Mouse (Mus musculus) c-Kit-positive CD71-negative TER-119-negative erythroid progenitor cells, embryonic 14.5 days (primary cell): Measurements from ENCODE around the gene Runx3.
"Not testable (repeated sequence)": the region's sequence is repeated elsewhere in the genome, so short reads cannot be mapped to it uniquely, and the experiment has no call there.

ENCODE experiments used
- DNase-seq: peaks from one replicate; pipeline ENCODE4 v3.0.0-alpha.2; 2013; ENCODE audit warnings: low read depth

The Runx3 gene

DNA sequence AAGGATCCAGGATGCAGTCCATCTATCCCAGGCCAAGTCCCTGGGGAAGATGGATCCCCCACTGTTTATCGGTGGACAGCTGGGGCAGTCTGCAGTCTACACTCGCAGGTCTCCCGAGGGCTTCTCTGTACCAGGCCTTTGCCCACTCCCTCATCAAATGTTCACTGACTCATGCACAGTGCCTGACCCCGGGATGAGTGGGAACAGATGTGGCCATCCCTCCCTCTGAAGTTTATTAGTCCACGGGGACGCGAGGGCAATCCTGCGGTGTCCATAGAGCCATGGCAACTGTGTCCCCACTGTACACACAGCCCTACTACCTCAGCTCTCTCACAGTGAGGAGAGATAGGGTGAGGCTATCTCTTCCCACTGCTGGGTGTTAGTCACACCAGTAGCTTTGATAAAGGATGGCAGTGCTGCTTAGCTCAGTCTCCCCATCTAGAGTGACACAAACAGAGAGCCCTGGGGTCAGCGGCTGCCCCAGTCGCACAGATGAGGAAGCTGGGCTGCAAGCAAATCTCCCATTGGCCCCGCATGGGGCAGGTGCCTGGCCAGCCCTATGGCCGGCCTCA is 50.9 kb downstream of the Runx3 start:
- DNase-seq: no peak

DNA sequence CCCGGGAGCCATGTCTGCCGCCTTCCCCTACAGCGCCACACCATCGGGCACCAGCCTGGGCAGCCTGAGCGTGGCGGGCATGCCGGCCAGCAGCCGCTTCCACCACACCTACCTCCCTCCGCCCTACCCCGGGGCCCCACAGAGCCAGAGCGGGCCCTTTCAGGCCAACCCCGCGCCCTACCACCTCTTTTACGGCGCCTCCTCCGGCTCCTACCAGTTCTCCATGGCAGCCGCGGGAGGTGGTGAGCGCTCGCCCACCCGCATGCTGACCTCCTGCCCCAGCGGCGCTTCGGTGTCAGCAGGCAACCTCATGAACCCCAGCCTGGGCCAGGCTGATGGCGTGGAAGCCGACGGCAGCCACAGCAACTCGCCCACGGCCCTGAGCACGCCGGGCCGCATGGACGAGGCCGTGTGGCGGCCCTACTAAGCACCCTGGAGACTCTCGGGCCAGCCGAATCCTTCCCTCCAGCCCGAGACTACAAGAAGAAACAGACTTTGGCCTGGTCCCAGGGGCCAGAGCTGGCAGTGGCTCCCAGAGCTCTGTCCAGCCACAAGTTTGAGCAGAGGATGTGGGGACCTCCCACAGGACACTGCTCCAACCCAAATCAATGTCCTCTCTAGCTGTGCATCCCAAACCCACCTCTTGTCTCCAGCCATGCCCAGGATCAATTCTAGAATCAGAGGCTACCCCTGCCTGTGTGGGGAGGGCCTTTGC is 55.1 kb downstream of the Runx3 start:
- no peak for DNase-seq

DNA sequence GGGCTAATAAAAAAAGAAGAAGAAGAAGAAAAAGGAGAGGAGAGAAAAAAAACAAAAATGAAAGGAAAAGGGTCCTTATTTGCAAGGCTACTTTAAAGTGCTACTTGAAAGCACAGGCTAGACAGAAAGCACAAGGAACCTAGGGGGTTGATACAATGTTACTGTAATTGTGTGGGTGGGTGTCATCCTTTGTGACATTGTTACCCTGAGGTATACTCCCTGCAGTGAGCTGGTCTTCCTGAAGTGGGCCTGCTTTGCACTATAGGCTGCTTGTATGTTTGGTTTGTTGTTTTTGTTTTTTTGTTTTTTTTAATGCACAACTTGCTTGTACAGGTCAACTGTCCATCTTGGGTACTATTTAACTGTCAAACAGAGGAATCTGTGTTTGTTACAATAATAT is 57.1 kb downstream of the Runx3 start:
- no peak for DNase-seq

DNA sequence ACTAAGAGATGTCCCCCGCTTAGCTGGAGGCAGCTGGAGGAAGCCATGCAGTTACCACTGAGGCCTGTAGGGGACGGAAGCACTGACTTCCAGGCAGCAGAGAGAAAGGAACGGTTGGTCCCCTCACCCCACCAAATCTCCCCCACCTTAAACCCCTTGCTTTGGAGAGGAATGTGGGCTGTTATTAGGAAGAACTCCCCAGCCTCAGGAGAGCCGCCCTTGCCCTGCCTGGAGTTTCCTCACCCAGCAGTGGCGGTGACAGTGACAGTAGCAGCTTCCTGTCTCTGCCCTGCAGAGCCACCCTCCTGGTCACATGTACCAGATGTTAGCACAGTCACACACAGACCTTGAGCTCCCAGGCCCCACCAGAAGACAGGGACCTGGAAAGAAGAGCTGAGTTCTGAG is 58.6 kb downstream of the Runx3 start:
- DNase-seq: no peak

DNA sequence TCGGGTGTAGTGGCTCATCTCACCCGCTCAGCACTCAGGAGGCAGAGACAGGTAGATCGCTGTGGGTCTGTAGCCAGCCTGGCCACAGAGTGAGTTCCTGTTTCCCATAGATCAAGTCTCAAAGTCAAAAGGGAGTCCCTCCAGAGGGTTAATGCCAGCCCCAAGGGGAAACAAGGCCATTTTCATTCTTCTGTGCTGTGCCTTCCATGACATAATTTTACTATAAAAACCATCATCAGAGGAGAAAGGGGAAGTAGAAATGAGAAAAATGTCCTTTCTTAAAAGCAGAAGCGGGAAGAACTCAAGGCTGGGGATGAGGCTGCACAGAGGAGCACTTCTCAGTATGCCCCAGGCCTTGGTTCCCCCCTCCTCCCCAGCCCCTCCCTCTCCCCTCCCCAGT is 61.4 kb downstream of the Runx3 start:
- peak; percentile 51 for DNase-seq

DNA sequence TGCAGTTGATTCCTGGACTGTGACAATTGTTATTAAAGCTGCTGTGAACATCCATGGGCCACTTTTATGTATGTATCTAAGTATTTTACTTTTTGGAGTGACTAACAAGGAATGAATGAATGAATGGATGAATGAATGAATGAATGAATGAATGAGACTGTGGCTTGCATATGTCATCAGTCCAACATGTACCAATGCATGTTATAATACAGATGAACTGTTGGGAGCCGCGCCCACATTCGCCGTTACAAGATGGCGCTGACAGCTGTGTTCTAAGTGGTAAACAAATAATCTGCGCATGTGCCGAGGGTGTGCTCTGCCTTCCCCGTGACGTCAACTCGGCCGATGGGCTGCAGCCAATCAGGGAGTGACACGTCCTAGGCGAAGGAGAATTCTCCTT is 63.8 kb downstream of the Runx3 start:
- not testable (repeated sequence) for DNase-seq

DNA sequence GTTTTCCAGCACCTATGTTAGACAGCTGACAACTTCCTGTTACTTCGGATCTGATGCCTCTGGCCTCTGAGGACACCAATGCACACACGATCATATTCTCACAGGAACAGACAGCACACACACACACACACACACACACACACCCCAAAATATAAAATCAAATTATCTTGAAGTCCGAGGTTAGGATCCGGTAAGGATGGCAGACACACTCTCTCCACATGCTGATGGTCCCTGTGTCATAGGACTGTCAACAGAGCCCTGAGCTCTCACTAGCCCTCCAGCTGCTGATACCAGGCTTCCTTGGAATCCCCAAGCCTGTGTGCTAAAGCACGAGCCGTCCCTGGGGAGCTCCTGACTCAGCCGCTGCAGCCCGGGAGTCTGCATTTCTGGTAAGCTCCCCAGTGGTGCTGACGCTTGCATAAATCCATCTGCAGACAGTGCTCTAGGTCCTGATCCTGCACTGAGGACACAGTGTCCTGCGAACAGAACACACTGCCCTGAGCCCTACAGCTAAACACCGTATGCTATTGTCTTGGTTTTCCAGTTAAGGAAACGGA is 69.1 kb downstream of the Runx3 start:
- DNase-seq: no peak

DNA sequence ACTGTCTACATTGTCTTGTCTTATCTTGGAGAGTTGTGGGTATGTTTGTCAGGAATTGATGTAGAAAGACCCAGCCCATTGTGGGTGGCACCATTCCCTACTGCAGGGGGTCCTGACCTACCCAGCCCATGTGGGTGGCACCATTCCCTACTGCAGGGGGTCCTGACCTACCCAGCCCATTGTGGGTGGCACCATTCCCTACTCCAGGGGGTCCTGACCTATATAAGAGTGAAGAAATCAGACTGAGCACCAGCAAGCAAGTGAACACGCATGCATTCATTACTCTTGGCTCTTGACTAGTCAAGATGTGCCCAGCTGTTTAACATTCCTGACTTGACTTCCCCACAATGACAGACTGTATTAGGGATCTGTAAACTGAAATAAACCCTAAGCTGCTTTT is 69.9 kb downstream of the Runx3 start:
- no peak for DNase-seq

DNA sequence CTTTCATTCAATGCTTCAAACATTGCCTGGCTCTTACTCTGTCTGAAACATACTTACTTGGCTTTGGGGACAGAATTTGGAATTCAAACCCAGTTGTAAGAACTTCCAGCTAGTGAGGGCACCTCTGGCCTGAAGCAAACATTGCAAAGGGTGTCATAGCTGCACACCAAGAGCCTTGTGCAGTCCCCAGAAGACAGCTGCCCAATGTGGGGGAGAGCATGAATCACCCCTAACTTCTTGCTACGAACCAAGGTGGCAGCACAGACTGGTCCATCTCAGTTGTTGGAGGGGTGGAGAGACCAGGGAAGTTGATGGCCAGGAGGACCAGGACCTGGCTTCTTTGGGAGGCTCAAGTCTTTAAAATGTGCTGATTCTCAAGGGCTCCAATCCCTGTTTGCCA is 70.7 kb downstream of the Runx3 start:
- DNase-seq: no peak

DNA sequence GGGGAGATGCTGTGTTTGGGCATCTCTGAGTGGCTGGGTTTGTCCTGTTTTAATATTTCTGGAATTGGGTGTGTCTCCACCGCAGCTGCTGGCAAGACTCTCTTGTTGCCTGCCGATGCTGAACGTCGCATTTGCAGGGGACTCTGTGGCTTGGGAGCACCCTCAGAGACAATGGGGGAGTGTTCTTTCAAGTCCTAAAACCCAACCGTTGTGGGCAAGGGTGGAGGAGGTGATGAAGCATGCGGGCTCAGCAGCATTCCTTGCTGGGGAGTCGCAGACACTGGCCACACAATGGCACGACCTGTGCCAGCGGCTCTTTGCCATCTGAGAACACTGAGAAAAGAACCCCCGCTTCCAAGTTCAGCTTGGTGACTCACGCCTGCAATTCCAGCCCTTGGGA is 71.2 kb downstream of the Runx3 start:
- no peak for DNase-seq

DNA sequence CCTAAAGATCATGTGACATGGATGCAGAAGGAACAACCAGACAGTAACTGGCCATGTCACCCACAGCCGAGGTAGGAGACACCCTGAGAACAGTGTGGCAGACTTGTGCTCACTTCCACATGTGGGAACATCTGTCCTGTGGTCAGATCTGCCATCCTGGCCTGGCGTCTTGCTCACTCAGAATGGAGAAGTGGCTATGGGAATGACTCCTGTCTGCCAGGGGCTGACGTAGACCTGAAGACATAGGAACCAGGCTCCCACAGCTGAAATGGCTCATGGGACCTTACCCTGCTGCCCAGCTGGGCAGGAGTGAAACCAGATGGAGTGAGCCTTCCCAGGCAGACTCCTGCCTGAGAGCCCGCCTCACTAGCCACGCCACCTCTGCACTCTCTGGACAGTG is 72.4 kb downstream of the Runx3 start:
- peak; percentile 40 for DNase-seq

DNA sequence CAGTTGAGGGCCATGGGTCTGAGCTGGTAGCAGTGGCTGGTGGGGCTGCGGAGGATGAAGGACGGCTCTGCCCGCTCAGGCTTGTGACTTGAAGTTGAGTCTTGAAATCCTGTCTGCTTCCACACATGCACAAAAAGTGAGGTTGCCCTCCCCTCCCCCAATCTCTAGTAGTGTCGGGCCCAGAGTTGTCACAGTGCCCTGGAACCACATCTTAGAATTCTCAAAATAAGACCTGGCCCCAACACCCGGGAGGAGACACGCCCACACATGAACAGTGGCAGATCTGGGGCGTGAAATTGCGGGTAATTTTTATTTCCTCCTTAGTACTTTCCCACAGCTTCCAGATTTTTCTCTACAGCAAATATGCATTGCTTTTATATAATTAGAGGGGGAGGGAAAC is 77.4 kb downstream of the Runx3 start:
- DNase-seq: no peak

DNA sequence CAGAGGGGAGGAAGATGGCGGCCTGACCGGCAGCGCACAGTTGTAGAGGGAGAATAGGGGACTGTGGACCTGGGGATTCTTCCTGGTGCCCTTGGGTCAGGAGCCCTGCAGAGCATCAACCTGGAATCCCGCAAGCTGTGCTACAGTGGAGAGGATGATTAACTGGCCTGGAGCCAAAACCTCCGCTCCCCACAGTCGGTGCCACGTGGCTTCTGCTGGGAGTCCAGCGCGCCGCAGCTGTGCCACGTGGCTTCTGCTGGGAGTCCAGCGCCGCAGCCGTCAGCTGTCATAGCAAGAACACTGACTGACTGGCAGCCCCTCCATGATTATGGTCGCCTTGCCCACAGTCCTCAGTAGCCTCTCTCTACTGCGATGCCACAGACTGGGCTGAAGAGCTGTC is 81.3 kb downstream of the Runx3 start:
- no peak for DNase-seq

DNA sequence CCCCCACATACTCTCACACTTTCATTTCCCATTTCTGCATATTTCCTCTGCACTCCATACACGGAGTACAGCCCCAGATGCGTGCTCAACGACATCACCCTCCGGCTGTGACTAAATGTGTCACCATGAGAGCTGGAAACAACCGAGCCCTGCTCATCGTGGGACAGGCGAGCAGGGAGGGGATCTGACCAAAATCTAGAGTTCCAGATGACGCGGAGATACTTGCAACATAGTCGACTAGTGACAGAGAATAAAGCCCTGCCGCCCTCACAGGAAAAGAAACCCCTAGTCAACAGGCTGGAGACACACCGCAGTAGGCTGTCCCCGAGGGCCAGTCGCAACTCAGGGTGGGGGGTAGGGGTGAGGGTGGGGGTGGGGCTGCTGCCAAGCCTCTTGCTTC is 82.8 kb downstream of the Runx3 start:
- DNase-seq: peak; percentile 79

DNA sequence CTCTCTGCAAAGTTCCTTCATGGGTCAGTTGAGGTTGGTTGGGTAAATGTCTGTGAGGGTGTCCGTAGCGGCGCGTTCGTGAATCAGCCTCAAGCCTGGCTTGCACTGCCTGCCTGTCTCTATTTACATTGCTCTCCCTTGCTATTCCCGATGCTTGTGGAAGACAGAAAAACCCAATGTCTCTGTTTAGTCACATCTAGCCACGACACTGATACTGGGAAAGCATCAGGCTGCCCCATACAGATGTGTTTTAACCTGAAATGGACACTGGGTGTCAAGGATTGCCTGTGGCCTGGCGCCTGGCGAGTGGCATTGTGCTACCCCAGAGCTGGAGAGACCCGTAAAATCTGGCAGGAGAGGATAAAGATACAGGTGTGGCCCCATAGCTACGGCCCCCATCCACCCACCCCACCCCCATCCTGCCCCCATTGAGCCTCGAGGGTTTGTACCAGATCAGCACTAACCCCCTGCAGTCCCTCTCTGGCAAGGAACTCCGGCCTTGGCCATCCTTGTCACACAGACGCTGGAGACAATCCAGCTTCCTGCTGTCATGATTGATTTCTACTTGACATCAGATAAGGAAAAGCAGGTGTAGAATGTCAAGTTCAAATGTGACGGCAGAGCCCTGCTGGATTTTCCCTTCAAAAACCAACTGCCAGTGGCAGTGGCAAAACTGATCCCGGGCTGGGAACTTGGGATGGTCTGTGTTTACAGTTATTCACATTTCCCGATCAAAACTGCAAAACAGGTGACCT is 83.5 kb downstream of the Runx3 start:
- DNase-seq: no peak

DNA sequence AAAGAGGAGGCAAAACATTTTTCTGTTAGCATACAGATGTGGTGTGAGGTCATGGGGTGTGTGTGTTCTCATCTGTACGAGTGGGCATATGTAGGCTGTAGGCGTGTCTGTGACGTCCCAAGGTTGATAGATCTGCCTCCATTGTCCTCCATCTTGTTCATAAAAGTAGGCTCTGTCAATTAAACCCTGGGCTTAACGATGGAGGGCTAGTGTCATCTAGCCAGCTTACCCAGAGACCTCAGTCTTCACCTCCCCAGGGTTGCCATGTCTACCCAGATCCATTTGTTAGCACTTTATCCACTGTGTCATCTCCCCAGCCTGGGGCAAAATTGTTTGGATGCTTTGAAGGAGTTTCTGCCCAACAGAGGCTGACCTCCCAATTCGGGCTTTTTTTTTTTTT is 84.2 kb downstream of the Runx3 start:
- no peak for DNase-seq

DNA sequence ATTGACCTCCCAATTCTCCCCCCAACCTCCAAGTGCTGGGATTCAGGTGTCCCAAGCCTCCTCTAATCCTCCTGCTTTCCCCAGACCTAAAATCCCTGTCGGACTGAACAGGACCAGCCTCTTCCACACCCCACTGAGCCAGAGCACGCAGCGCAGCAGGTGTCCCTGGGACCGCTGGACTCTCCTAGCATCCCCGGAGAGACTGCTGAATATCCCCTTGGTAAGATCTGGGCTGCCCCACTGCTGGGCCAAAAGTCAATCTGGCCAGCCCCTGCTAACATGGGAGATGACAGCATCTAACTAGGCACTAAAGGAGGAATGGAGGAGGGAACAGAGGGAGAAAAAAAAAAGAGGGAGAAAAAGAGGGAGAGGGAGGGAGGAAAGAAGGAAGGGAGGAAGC is 84.8 kb downstream of the Runx3 start:
- no peak for DNase-seq

DNA sequence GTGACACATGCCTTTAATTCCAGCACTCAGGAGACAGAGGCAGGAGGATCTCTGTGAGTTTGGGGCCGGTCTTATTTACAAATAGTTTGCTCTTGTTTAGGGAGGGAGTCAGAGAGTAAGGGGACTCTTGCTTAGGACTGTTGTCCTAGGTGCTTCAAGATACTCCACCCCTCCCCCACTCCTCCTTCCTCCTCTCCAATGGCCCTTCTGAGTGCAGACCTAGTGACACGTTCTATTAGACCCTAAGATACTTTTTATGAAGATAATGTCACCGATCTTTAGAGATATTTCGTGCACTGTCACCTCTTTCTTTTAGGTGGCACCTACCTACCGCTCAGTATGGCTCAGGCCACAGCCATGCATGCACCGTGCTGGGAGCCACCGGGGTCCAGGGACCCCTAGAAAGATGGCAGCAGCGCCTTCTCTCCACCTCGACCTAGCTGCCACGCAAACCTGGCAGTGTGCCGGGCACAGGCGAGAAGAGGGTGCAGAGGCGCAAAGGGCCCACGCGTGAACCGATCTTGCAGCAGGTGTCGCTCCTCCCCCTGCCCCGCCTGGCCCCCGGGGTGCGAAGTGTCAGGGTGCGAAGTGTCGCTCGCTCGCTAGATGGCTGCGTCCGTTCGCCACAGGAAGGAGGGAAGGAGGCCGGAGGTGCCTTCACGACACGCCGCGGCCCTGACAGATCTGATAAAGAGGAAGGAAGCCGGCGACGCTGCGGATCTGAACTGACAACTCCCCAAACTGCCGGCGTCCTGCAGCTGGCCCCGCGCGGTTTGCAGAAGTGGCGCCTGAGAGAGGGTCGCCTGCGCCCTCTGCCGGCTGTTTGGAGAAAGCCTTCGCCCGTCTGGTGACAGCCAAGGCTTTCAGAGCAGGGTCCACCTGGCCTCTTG is 85.5 kb downstream of the Runx3 start:
- peak; percentile 93 for DNase-seq

DNA sequence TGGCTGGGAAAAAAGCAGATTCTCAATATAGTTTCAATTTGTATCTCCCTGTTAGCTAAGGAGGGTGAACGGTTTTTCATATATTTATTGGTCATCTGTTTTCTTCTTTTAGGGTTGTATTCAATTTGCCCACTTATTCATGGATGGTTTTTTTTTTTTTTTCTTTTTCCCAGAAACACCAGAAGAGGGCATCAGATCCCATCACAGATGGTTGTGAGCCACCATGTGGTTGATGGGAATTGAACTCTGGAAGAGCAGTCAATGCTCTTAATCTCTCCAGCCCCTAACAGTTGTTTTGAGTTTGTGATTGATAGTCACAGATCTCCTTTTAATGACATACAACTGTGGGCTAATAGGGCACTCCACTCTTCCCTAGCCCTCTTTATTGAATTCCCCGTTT is 89.4 kb downstream of the Runx3 start:
- DNase-seq: no peak

DNA sequence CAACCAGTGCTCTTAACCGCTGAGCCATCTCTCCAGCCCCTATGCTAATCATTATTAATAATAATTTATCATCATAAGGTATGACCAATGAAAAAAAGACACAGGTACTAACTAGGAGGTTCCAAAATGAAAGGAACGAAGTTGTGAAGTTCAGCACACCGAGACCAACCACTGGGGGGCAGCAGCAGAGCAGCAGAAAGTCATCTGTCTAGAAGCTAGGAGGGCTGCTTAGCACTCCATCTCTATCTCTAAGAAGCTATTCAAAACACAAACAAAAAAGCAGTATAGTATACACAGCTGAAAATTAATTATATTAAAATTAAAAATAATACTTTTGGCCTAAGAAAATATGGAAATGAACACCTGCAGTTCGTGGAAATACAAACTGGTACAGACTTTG is 99.2 kb downstream of the Runx3 start:
- DNase-seq: peak; percentile 62

DNA sequence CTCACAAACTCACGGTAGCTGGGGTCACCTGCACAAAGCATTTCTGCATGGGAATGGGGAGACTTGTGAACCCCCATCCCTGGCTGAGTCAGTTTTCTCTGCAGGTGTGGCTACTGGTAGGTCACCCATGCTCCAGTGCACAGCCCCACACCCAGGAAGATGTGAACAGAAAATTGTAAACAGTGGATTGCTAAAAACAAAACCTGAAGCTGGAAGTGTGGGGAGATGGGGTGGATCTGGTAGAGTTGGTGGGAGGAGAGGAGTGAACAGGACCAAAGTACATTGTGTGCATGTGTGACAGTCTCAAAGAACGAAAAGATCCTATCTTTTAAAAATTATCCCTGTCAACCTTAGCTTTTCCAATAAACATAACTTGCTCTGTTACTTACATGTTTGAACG is 100.2 kb downstream of the Runx3 start:
- no peak for DNase-seq
